Mouse (Mus musculus) brown adipose tissue, adult 24 weeks (tissue): ENCODE measurements around the gene Stk32c. TPM values are rescaled to one million over a fixed set of nuclear protein-coding genes. Genes with fewer than 3 reads are reported as not detected.

Experiments used
- H3K27ac ChIP-seq: fragments of 200-500 bp; replicated peaks from 2 replicates; pipeline ENCODE4 v1.5.1; 2012; ENCODE audit warnings: low read depth, mild to moderate bottlenecking, low read length
- H3K4me1 ChIP-seq: fragments of 200-500 bp; 2 replicates; pipeline ENCODE4 v1.6.1; 2012; ENCODE audit warnings: low read length, mixed read lengths; ENCODE audit not compliant: control insufficient read depth, insufficient read depth, insufficient read length
- H3K4me3 ChIP-seq: fragments of 200-500 bp; 2 replicates; pipeline ENCODE4 v1.5.1; 2012; ENCODE audit warnings: low read depth, mild to moderate bottlenecking, low read length, moderate library complexity; ENCODE audit not compliant: insufficient read depth
- polyA plus RNA-seq: library from polyadenylated mRNA; stranded (reverse); fragments of >200 nt; gene quantifications from 2 replicates; pipeline ENCODE4 v1.2.4, GENCODE M21; 2012; ENCODE audit not compliant: missing spikeins, insufficient read depth, insufficient read length

The Stk32c gene
- polyA plus RNA-seq, 1 experiment = not detected

- H3K27ac ChIP-seq = no peak overlapping the region
- H3K4me1 ChIP-seq = no peaks in the 10 kb centered on the region
- H3K4me3 ChIP-seq = no peak overlapping the region
Measured at GRCm38 (mm10) chr7:139119775-139120153, 93.3 kb downstream of the Stk32c start.

- H3K4me1 ChIP-seq = no peaks in the 10 kb centered on the region
- no peak overlapping the region for H3K4me3 ChIP-seq
- no peak overlapping the region for H3K27ac ChIP-seq
Measured at GRCm38 (mm10) chr7:139119152-139119774, 93.8 kb downstream of the Stk32c start.

DNA sequence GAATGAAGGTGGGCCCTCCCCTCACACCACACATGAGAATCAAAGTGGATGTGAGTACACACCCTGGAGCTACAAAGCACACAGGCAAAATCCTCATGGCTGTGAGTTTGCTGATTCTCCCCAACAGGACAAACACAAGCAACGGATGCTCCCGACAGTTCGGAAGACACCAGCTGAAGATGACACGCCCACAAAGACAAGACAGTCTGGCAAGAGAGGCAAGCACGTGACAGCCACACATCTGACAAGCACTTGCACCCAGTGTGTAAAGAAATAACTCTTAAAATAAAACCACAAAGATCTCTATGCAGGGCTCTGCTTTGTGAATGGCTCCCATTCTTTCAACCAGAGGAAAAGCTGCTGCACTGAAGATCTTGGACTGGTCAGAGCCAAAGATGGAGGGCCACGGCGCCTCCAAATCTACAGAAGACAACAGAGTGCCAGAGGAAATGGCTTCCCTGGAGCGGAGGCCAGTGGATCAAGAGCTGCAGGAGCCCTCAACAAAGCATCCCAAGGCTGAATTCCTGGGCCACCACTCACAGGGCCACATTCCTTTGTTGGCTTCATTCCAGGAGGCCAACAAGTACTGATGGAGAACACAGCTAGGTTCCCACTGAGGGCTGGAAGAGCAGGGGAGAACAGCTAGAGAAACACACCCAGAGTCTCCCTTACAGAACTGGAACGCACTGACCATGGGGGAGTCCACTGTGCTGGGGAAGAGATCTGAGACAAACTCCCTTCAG lies 105.0 kb downstream of the Stk32c start:
- Histone ChIP-seq H3K4me3 (no peak overlapping the region), H3K27ac (no peak overlapping the region), H3K4me1 (no peaks in the 10 kb centered on the region)

- H3K27ac ChIP-seq = no peak overlapping the region
- H3K4me1 ChIP-seq = no peaks in the 10 kb centered on the region
- H3K4me3 ChIP-seq = no peak overlapping the region
Measured at GRCm38 (mm10) chr7:139105705-139106104, 107.4 kb downstream of the Stk32c start.

DNA sequence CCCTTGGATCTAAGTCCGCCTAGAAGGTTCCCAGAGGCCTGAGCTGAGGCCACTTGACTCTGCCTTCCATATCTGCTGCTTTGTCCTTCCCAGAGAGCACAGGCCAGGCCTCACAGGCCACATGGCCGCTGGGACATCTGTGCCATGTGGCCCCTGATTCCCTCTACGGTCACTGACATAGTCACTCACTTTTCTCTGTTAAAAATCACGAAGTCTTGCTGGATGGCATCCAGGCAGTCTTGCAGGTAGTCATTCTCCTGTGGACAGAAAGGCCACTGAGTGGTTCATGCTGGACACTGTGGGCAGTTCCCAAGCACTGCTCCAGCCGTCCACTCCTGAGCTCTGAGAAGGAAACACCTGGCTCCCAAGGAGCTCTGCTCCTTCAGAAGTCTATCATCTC lies 108.0 kb downstream of the Stk32c start:
- Histone ChIP-seq H3K27ac (no peak overlapping the region), H3K4me3 (no peak overlapping the region), H3K4me1 (no peaks in the 10 kb centered on the region)

- no peak overlapping the region for H3K4me3 ChIP-seq
- no peaks in the 10 kb centered on the region for H3K4me1 ChIP-seq
- H3K27ac ChIP-seq = no peak overlapping the region
Measured at GRCm38 (mm10) chr7:139103960-139104381, 109.1 kb downstream of the Stk32c start.

- no peaks in the 10 kb centered on the region for H3K4me1 ChIP-seq
- H3K27ac ChIP-seq = no peak overlapping the region
- no peak overlapping the region for H3K4me3 ChIP-seq
Measured at GRCm38 (mm10) chr7:139101826-139102225, 111.3 kb downstream of the Stk32c start.

GRCm38 (mm10) chr7:139101286-139101804 lies 111.8 kb downstream of the Stk32c start:
- Histone ChIP-seq H3K27ac (no peak overlapping the region), H3K4me1 (no peaks in the 10 kb centered on the region), H3K4me3 (no peak overlapping the region)

DNA sequence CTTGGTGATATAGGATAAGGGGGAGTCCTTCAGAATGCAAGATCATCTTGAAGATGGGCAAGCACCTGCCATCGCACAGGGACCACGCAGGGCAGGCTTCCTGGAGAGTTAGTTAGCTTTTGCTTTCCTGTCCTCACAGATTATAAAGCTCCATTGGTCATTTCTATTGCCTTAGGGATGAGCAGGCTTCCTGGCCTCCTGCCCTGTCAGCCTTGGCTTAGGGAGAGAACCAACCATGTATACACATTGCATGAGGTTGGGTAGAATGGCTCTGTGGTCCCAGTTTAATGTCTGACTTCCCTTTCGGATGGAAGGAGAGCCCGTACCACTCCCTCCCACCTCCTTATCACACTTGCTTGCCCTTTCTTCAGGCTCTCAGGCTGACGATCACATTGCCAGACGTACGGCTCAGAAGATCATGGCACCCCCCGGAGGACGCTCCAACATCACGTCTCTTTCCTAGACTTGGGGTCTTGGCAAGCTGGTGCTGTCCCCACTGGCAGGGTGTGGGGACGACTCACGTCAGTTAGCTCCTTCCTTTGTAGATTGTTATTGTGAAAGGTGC lies 112.5 kb downstream of the Stk32c start:
- Histone ChIP-seq H3K4me1 (no peaks in the 10 kb centered on the region), H3K27ac (no peak overlapping the region), H3K4me3 (no peak overlapping the region)

GRCm38 (mm10) chr7:139096399-139096798 lies 116.7 kb downstream of the Stk32c start:
- Histone ChIP-seq H3K4me1 (no peaks in the 10 kb centered on the region), H3K4me3 (no peak overlapping the region), H3K27ac (no peak overlapping the region)

DNA sequence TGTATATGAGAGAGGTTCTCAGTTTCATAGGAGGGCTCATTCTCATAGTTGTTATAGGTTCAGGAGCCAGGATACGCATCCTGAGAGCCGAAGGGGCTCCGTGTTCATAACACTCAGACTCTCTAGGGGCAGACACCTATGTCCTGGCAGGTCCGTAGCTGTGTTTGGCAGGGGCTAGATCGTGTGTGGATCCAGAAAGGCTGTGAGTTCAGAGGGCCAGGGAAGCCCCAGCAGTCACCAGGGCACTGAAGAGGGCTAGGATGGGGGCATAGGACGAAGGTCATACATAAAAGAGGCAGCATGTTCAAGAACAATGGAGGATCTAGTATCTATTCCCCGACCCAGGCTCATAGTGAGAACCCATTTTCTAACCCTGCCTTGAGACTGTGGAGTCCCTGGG lies 117.8 kb downstream of the Stk32c start:
- no peaks in the 10 kb centered on the region for H3K4me1 ChIP-seq
- H3K27ac ChIP-seq = no peak overlapping the region
- H3K4me3 ChIP-seq = no peak overlapping the region

DNA sequence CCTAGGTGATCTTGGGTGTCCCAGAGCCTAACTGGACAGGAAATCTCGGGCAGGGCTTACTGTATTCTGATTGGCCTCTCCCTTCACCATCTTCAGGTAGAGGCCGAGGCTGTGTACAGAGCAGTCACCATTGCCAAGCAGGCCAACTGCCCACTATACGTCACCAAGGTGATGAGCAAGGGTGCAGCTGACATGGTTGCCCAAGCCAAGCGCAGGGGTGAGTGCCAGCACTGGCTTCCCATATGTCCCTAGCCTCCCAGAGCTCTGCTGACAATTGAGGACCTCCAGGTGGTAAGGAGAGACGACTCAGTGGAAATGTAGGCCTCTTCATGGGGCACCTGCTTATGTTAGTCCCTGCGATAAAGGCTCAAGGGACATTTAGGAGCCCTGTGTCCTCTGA lies 118.3 kb downstream of the Stk32c start:
- H3K4me1 ChIP-seq = no peaks in the 10 kb centered on the region
- no peak overlapping the region for H3K27ac ChIP-seq
- no peak overlapping the region for H3K4me3 ChIP-seq

GRCm38 (mm10) chr7:139093781-139094180 lies 119.3 kb downstream of the Stk32c start:
- no peak overlapping the region for H3K27ac ChIP-seq
- no peak overlapping the region for H3K4me3 ChIP-seq
- no peaks in the 10 kb centered on the region for H3K4me1 ChIP-seq

DNA sequence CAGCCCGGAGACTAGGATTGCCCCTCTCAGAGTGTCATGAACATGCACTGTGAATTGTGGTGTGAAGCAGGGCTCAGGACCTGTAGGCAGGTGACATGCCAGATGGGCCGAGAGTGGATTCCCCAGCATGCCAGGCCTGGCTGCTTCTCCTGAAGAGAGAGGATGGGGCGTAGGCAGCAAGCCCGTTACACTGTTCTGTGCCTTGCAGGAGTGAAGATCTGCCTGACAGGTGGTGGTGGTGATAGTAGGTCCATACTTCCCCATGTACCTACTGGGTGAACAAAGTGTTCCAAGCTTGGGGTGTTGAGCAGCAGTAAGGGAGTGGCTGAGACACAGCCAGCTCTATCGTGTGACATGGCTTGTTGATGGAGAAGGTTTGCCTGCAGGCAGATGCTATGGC lies 120.0 kb downstream of the Stk32c start:
- no peak overlapping the region for H3K27ac ChIP-seq
- H3K4me3 ChIP-seq = no peak overlapping the region
- H3K4me1 ChIP-seq = no peaks in the 10 kb centered on the region

DNA sequence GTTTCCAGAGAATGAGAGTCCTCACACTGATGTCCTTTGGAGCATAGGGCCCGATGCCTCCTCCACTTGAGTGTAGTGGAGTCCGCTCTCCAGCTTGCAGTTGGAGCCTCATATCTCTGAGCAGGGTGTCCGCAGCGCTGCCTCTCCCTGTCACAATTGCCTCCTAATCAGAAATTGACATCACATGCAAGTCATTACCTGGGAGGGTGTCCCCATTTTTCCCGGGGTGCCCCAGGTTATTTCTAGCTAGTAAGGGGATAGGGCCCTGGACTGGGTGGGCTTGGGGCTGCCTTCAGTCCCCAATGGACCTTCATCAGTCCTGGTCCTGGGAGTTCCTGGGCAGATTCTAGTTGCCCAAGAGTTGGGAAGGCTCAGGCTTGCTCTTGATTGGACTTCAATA lies 120.4 kb downstream of the Stk32c start:
- Histone ChIP-seq H3K4me3 (no peak overlapping the region), H3K27ac (no peak overlapping the region), H3K4me1 (no peaks in the 10 kb centered on the region)

DNA sequence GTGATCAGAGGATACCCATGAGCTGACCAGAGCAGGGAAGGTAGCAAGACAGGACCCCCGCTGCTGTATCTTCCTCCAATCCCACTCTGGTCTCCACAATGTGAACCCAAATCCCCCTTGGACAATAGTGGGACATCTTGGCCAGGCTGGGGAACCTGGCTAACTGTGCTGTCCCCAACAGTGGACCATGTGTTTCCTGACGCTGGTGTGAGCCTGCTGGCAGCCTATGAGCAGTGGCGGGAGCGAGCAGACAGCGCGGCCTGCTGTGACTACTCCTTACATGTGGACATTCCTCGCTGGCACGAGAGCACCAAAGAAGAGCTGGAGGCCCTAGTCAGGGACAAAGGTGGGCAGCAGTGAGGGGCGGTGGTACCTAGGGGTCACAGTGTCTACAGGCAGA lies 121.4 kb downstream of the Stk32c start:
- Histone ChIP-seq H3K4me1 (no peaks in the 10 kb centered on the region), H3K4me3 (no peak overlapping the region), H3K27ac (no peak overlapping the region)
